Mouse (Mus musculus) stomach, embryonic 14.5 days (tissue): ENCODE measurements around the gene Dmbx1. TPM values are rescaled to one million over a fixed set of nuclear protein-coding genes. Genes with fewer than 3 reads are reported as not detected.

Source experiments
- ATAC-seq: fragments of 200-750 bp; cut with Nextera tagmentation; 2 replicates; pipeline ENCODE4 v1.8.0; 2017; ENCODE audit warnings: low read depth, moderate TSS enrichment; ENCODE audit not compliant: insufficient number of reproducible peaks, insufficient read depth, low FRiP score
- H3K27ac ChIP-seq: fragments of 300-500 bp; sonication (generic); 2 replicates; pipeline ENCODE4 v1.5.1; 2014; ENCODE audit warnings: mild to moderate bottlenecking, low read length, moderate library complexity, mixed read lengths
- H3K27me3 ChIP-seq: fragments of 300-500 bp; sonication (generic); 2 replicates; pipeline ENCODE4 v1.6.1; 2014; ENCODE audit warnings: low read length, control low read depth, mixed read lengths; ENCODE audit not compliant: control insufficient read depth, insufficient read depth
- H3K36me3 ChIP-seq: fragments of 300-500 bp; sonication (generic); 2 replicates; pipeline ENCODE4 v1.6.1; 2014; ENCODE audit warnings: mild to moderate bottlenecking, control low read depth, low read length, moderate library complexity, mixed read lengths; ENCODE audit not compliant: control insufficient read depth, insufficient read depth
- H3K4me1 ChIP-seq: fragments of 300-500 bp; sonication (generic); 2 replicates; pipeline ENCODE4 v1.6.1; 2014; ENCODE audit warnings: low read length, control low read depth, mixed read lengths; ENCODE audit not compliant: control insufficient read depth, insufficient read depth
- H3K4me2 ChIP-seq: fragments of 300-500 bp; sonication (generic); replicated peaks from 2 replicates; pipeline ENCODE4 v1.6.1; 2014; ENCODE audit warnings: low read depth, low read length, control low read depth
- H3K4me3 ChIP-seq: fragments of 300-500 bp; sonication (generic); 2 replicates; pipeline ENCODE4 v1.5.1; 2014; ENCODE audit warnings: low read depth, low read length, control low read depth
- H3K9ac ChIP-seq: fragments of 300-500 bp; sonication (generic); replicated peaks from 2 replicates; pipeline ENCODE4 v1.6.1; 2014; ENCODE audit warnings: low read depth, mild to moderate bottlenecking, control low read depth, low read length, moderate library complexity, mixed read lengths
- H3K9me3 ChIP-seq: fragments of 300-500 bp; sonication (generic); 2 replicates; pipeline ENCODE4 v1.6.1; 2016; ENCODE audit warnings: low read depth, low read length, control low read depth; ENCODE audit not compliant: control insufficient read depth
- WGBS: fragments of 180-500 bp; shearing (Covaris S2); extraction: QIAGEN DNeasy Blood & Tissue Kit; methylation state at CpG from one replicate; pipeline ENCODE4 v1.1.7; 2014; 5-methylcytosine and 5-hydroxymethylcytosine counted together
- polyA plus RNA-seq: library from polyadenylated mRNA; unstranded; fragments of >200 nt; fragmentation: Nextera tagmentation; extraction: Ambion mirVana; gene quantifications from 2 replicates; pipeline ENCODE4 v1.2.1, GENCODE M21; 2014

Gene Dmbx1
- polyA plus RNA-seq, 1 experiment from 2014 or later = not detected

- H3K27me3 ChIP-seq = peaks cover 46% of the 10 kb centered on the region
- H3K36me3 ChIP-seq = no peaks in the 10 kb centered on the region
- no peak overlapping the region for H3K27ac ChIP-seq
- H3K9me3 ChIP-seq = no peaks in the 10 kb centered on the region
- H3K4me3 ChIP-seq = no peak overlapping the region; the same call in 1 of the 2 replicates
- H3K4me1 ChIP-seq = 0 out of 2 replicates have a peak, but pooled peaks cover 3% of the 10 kb centered on the region
- no peak overlapping the region for H3K9ac ChIP-seq
- ATAC-seq = no peak
- 4% methylated on average over 19 of the region's 19 CpGs for WGBS
- no peak overlapping the region for H3K4me2 ChIP-seq
Measured at GRCm38 (mm10) chr4:115954656-115955493, 15.1 kb upstream of the Dmbx1 start.

DNA sequence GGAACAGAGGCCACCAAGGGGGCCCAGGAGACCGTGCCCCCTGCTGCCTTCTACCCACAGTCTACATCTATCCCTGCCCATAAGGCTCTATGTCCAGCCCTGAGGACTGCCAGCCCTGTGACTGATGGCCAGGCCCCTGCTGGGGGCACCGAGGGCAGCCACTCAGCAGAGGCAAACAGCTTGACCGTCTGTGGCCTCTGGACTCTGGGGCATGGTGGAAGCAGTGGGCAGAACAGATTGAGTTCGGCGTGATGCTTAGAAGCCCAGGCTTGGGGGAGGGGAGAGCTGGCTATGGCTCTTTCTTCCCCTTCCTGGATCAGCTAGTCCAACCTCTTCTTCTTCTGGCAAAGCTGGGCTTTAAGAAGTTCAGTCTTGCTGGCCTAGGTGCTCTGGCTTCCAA is 13.8 kb upstream of the Dmbx1 start:
- Histone ChIP-seq H3K9ac (no peak overlapping the region), H3K4me3 (no peak overlapping the region), H3K27ac (no peak overlapping the region), H3K4me2 (no peak overlapping the region), H3K9me3 (no peaks in the 10 kb centered on the region), H3K36me3 (no peaks in the 10 kb centered on the region), H3K4me1 (0 out of 2 replicates have a peak, but pooled peaks cover 3% of the 10 kb centered on the region), H3K27me3 (peaks cover 50% of the 10 kb centered on the region)
- ATAC-seq = no peak
- WGBS = 24% methylated on average over 5 of the region's 5 CpGs

DNA sequence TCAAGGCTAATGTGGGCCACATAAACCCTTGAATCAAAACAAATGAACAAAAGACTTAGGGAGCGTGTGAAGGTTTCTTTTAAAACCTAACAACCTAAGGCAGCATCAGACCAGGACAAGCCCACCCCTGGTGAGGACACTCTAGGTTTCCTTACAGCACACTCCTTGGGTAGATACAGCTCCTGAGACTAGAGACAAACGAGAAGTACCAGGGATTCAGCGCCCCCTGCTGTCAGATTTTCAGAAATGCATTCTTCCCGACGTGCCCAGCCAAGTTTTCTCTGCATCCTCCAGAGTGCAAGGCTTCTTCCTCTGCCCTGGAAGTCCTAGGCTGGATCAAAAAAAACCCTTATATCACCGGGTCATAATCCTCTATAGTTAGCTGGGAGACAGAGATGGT is 13.0 kb upstream of the Dmbx1 start:
- Histone ChIP-seq H3K4me1 (0 out of 2 replicates have a peak, but pooled peaks cover 3% of the 10 kb centered on the region), H3K27me3 (peaks cover 46% of the 10 kb centered on the region), H3K27ac (no peak overlapping the region), H3K4me3 (no peak overlapping the region), H3K9me3 (no peaks in the 10 kb centered on the region), H3K36me3 (no peaks in the 10 kb centered on the region), H3K9ac (no peak overlapping the region), H3K4me2 (no peak overlapping the region)
- 18% methylated on average over 6 of the region's 6 CpGs for WGBS
- ATAC-seq = no peak

DNA sequence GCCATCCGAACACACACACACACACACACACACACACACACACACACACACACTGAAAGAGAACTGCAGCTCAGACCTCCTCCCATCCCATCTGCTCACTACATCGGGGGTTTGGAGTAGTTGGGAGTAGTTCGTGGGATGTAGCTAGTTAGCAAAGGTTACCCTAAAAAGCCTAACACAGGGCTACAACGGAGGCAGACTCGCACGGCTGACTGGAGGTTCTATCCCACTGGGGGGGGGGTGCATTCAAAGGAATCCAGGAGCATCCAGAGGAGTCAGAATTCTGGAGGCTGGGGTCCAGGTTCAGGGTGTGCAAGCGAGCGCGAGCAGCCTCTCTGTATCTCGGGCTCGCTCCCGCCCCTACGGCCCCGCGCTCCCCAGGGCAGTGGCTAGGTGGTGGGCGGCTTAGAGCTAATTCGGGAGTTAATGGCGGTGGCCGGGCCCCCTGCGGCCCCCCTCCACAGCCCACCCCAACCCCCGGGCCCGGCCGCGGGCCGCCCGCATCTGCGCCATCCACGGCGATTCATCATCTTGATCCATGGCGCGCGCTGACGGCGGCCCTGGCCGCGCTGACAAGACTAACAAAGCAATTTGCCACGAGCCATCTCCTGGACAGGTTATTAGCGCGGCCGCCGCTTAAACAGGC is 4.1 kb upstream of the Dmbx1 start:
- Histone ChIP-seq H3K4me3 (peak overlapping the region; percentile 11; the same call in 1 of the 2 replicates), H3K9ac (no peak overlapping the region)

GRCm38 (mm10) chr4:115941242-115941820 is 1.6 kb upstream of the Dmbx1 start:
- no peak overlapping the region for H3K4me2 ChIP-seq
- H3K9me3 ChIP-seq = no peaks in the 10 kb centered on the region
- no peaks in the 10 kb centered on the region for H3K36me3 ChIP-seq
- no peaks in the 10 kb centered on the region; the same call in 1 of the 2 replicates for H3K4me1 ChIP-seq
- H3K9ac ChIP-seq = no peak overlapping the region
- H3K27me3 ChIP-seq = peaks cover 79% of the 10 kb centered on the region
- no peak overlapping the region for H3K27ac ChIP-seq
- WGBS = 6% methylated on average over 9 of the region's 9 CpGs
- ATAC-seq = no peak
- no peak overlapping the region for H3K4me3 ChIP-seq

More for the DNA sequence above, 4.1 kb upstream of the Dmbx1 start:
- 1% methylated on average over 37 of the region's 41 CpGs for WGBS
- Histone ChIP-seq H3K27me3 (peaks cover 72% of the 10 kb centered on the region), H3K36me3 (no peaks in the 10 kb centered on the region), H3K4me2 (0 out of 2 replicates have a peak overlapping the region, but pooled peaks have one; percentile 18), H3K4me1 (no peaks in the 10 kb centered on the region; the same call in 1 of the 2 replicates), H3K27ac (no peak overlapping the region), H3K9me3 (no peaks in the 10 kb centered on the region)
- ATAC-seq = no peak

GRCm38 (mm10) chr4:115940681-115941080 is 955 bp upstream of the Dmbx1 start:
- H3K36me3 ChIP-seq = no peaks in the 10 kb centered on the region
- H3K9me3 ChIP-seq = no peaks in the 10 kb centered on the region
- H3K4me1 ChIP-seq = no peaks in the 10 kb centered on the region; the same call in 1 of the 2 replicates
- no peak overlapping the region for H3K4me3 ChIP-seq
- no peak for ATAC-seq
- no peak overlapping the region for H3K27ac ChIP-seq
- H3K9ac ChIP-seq = no peak overlapping the region
- no peak overlapping the region for H3K4me2 ChIP-seq
- WGBS = 2% methylated on average over 3 of the region's 3 CpGs
- peaks cover 78% of the 10 kb centered on the region for H3K27me3 ChIP-seq

DNA sequence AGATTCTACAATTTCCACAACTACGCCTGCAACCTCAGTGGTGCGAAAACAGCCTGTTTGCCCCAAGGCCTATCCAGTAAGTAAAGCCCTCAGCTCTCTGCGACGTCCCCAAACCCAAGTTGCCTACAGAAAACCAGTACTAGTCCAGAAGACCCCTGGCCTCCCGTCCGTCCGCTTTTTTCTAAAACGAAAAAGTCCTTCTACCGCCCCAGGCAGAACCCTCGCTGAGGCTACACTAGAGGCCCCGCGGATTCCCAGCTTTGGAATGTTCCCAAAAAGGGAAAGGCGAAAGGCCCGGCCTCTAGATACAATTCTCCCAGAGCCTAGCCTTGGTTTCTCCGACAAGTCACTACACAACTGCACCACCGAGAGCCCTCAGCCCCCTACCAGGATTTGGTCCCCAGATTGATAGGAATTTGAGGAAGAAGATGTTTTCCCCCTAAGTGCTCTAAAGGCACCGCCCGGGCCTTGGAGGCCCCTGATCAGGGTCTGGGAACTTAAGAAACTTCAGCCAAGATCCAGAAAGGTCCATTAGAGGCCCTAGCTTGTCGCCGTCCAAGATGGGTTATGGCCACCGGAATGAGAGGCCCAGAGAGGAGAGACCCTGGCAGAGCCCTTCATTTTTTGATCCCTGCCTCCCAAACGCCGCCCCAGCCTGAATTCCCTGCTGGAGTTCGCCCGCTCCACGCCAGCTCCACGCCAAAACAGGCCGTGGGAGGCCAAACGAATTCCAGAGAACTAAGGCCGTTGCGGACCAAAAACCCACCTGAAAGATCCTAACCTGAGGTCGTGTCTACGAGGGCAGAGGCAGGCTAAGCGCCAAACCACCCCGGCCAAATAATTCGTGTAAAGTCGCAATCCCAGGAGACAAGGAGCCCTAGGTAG is 1.2 kb downstream of the Dmbx1 start:
- Histone ChIP-seq H3K27ac (no peak overlapping the region), H3K4me2 (no peak overlapping the region), H3K4me1 (no peaks in the 10 kb centered on the region; the same call in 1 of the 2 replicates), H3K4me3 (no peak overlapping the region), H3K27me3 (peaks cover 77% of the 10 kb centered on the region), H3K36me3 (no peaks in the 10 kb centered on the region), H3K9ac (no peak overlapping the region), H3K9me3 (no peaks in the 10 kb centered on the region)
- ATAC-seq = no peak
- WGBS = 2% methylated on average over 37 of the region's 37 CpGs
